8 mouse cellular contexts compared by ENCODE assay signal in genomic region chr16:77417791-77418190, GRCm38 (mm10).
A peak's percentile ranks its signal among the peaks of the same experiment; 100 is the strongest.
DNase-seq lines count a peak whose midpoint lies in the region; ATAC-seq and TF ChIP-seq lines count a peak whose summit lies in the region.

No protein-coding gene starts in this region.

- H3K27me3 ChIP-seq in embryonic facial prominence, embryonic 14.5 days (replicated peaks; ENCODE audit: control insufficient read depth, insufficient read depth, low read length): no peaks in the 10 kb centered on the region
- no peaks in the 10 kb centered on the region for H3K27me3 ChIP-seq in heart, postnatal 0 days (ENCODE audit: control insufficient read depth, insufficient read depth, low read length)
- H3K27me3 ChIP-seq in neural tube, embryonic 13.5 days: no peaks in the 10 kb centered on the region

- no peak for TF ChIP-seq POLR2A in lung, adult 2 months (IDR thresholded peaks at IDR 0.05; ENCODE audit: borderline replicate concordance, extremely low read depth, low read depth, low read length)

- H3K4me2 ChIP-seq in embryonic facial prominence, embryonic 14.5 days (ENCODE audit: low read depth, low read length): peak overlapping the region; percentile 30; the same call in 1 of the 2 replicates
- peak overlapping the region; percentile 42 for H3K4me2 ChIP-seq in heart, postnatal 0 days (ENCODE audit: low read depth, low read length)
- peak overlapping the region; percentile 63 for H3K4me2 ChIP-seq in neural tube, embryonic 13.5 days

- ATAC-seq in embryonic facial prominence, embryonic 14.5 days (ENCODE audit: low read depth): peak; percentile 28; the same call in 1 of the 2 replicates
- no peak for ATAC-seq in heart, postnatal 0 days (ENCODE audit: insufficient read depth, low read depth)
- peak; percentile 43 for ATAC-seq in neural tube, embryonic 13.5 days (ENCODE audit: low read depth)
- no peak for ATAC-seq in monocyte, adult 5-6 weeks (replicated peaks; ENCODE audit: insufficient number of reproducible peaks, low FRiP score, low TSS enrichment, poor library complexity, severe bottlenecking)

- no peaks in the 10 kb centered on the region for H3K36me3 ChIP-seq in embryonic facial prominence, embryonic 14.5 days (ENCODE audit: control insufficient read depth, insufficient read depth, low read length)
- no peaks in the 10 kb centered on the region for H3K36me3 ChIP-seq in heart, postnatal 0 days (replicated peaks; ENCODE audit: control insufficient read depth, insufficient read depth, low read length)
- no peaks in the 10 kb centered on the region for H3K36me3 ChIP-seq in neural tube, embryonic 13.5 days

- no peak for TF ChIP-seq EP300 in heart, postnatal 0 days (IDR thresholded peaks at IDR 0.05; ENCODE audit: low read depth)

- H3K27ac ChIP-seq in embryonic facial prominence, embryonic 14.5 days (replicated peaks; ENCODE audit: low read depth, low read length): peak overlapping the region; percentile 54
- peak overlapping the region; percentile 54 for H3K27ac ChIP-seq in heart, postnatal 0 days (ENCODE audit: low read depth)
- H3K27ac ChIP-seq in neural tube, embryonic 13.5 days (replicated peaks): peak overlapping the region; percentile 98

- no peak overlapping the region for H3K4me3 ChIP-seq in lung, adult 2 months (replicated peaks; ENCODE audit: extremely low read depth, low read depth, low read length)
- H3K4me3 ChIP-seq in embryonic facial prominence, embryonic 14.5 days (ENCODE audit: low read depth, low read length): no peak overlapping the region
- H3K4me3 ChIP-seq in heart, postnatal 0 days (ENCODE audit: low read depth, low read length): peak overlapping the region; percentile 21; the same call in 1 of the 2 replicates
- peak overlapping the region; percentile 57 for H3K4me3 ChIP-seq in neural tube, embryonic 13.5 days

- no peaks in the 10 kb centered on the region; the same call in 1 of the 2 replicates for H3K4me1 ChIP-seq in lung, adult 2 months (ENCODE audit: control insufficient read depth, insufficient read depth, low read length)
- peaks cover 36% of the 10 kb centered on the region for H3K4me1 ChIP-seq in embryonic facial prominence, embryonic 14.5 days (ENCODE audit: control insufficient read depth, insufficient read depth, low read length)
- H3K4me1 ChIP-seq in heart, postnatal 0 days (ENCODE audit: control insufficient read depth, insufficient read depth): peaks cover 7% of the 10 kb centered on the region; the same call in 1 of the 2 replicates
- H3K4me1 ChIP-seq in neural tube, embryonic 13.5 days (replicated peaks): peaks cover 13% of the 10 kb centered on the region

- H3K9me3 ChIP-seq in embryonic facial prominence, embryonic 14.5 days (ENCODE audit: control insufficient read depth, low read length): no peaks in the 10 kb centered on the region
- no peaks in the 10 kb centered on the region for H3K9me3 ChIP-seq in heart, postnatal 0 days (replicated peaks; ENCODE audit: control insufficient read depth, low read length)
- no peaks in the 10 kb centered on the region for H3K9me3 ChIP-seq in neural tube, embryonic 13.5 days

- peak overlapping the region; percentile 21; the same call in 1 of the 2 replicates for H3K9ac ChIP-seq in embryonic facial prominence, embryonic 14.5 days (ENCODE audit: low read depth, low read length)
- no peak overlapping the region for H3K9ac ChIP-seq in heart, postnatal 0 days (replicated peaks; ENCODE audit: low read depth, low read length)
- peak overlapping the region; percentile 95 for H3K9ac ChIP-seq in neural tube, embryonic 13.5 days

- no peak for TF ChIP-seq CTCF in lung, adult 2 months (IDR thresholded peaks at IDR 0.05; ENCODE audit: insufficient read depth, low read length)
- TF ChIP-seq CTCF in heart, postnatal 0 days (IDR thresholded peaks at IDR 0.05; ENCODE audit: low read depth): no peak

- intact Hi-C loops in left cerebral cortex, postnatal 25 days (cut with DNase I): loop anchor here (2.0 kb wide), 1 partner anchor 177 kb away; no protein-coding TSS in a partner anchor

- WGBS in lung, adult 2 months: 30% methylated on average over 3 of the region's 3 CpGs
- WGBS in embryonic facial prominence, embryonic 14.5 days: 14% methylated on average over 3 of the region's 3 CpGs
- WGBS in heart, postnatal 0 days: 8% methylated on average over 3 of the region's 3 CpGs
- 1% methylated on average over 3 of the region's 3 CpGs for WGBS in neural tube, embryonic 13.5 days

- DNase-seq in lung, adult 2 months: peak; percentile 12
- DNase-seq in lung, postnatal 25 days (ENCODE audit: low spot score): no peak
- DNase-seq in embryonic facial prominence, embryonic 14.5 days (ENCODE audit: low spot score): peak; percentile 87
- DNase-seq in heart, postnatal 0 days (ENCODE audit: low spot score): peak; percentile 65
- peak; percentile 43 to 72 for DNase-seq in left cerebral cortex, postnatal 25 days (ENCODE audit: low spot score in 2 of 2)
- no peak for DNase-seq in thymus, postnatal 36 days

Comparison
In these comparisons a context has a peak if more than half of its experiments do, and no peak if none do; other contexts are left out.
1. DNase-seq: peak in lung, adult 2 months (single experiment), embryonic facial prominence, embryonic 14.5 days (single experiment), heart, postnatal 0 days (single experiment) and left cerebral cortex, postnatal 25 days (2 of 2); none in lung, postnatal 25 days (single experiment) and thymus, postnatal 36 days (0 of 2).
2. H3K4me3 ChIP-seq: peak in heart, postnatal 0 days (single experiment) and neural tube, embryonic 13.5 days (single experiment); none in lung, adult 2 months (single experiment) and embryonic facial prominence, embryonic 14.5 days (single experiment).
3. ATAC-seq: peak in embryonic facial prominence, embryonic 14.5 days (single experiment) and neural tube, embryonic 13.5 days (single experiment); none in heart, postnatal 0 days (single experiment) and monocyte, adult 5-6 weeks (single experiment).
4. Peak in every context shown above with its lines, with median percentiles within 50 percentile points of each other: H3K27ac ChIP-seq and H3K4me2 ChIP-seq.